Mouse (Mus musculus): ENCODE data around the gene Dynll2. TPM values are rescaled to one million over a fixed set of nuclear protein-coding genes. Genes with fewer than 3 reads are reported as not detected.

The Dynll2 gene
- total RNA-seq (2021): 100 to 1,000 TPM; 157 to 161 TPM
- long read RNA-seq, experiment 1, transcript Dynll2-201 (3 exons, 2,476 nt): major isoform, 40 of 110 reads
- long read RNA-seq, experiment 1, partial matches to known transcripts: 0 of 110 reads
- long read RNA-seq, experiment 1, other reads (novel, unspliced or antisense): 69 of 110 reads
- long read RNA-seq, experiment 2, transcript Dynll2-201 (3 exons, 2,476 nt): major isoform, 37 of 92 reads
- long read RNA-seq, experiment 2, partial matches to known transcripts: 0 of 92 reads
- long read RNA-seq, experiment 2, other reads (novel, unspliced or antisense): 55 of 92 reads

DNA sequence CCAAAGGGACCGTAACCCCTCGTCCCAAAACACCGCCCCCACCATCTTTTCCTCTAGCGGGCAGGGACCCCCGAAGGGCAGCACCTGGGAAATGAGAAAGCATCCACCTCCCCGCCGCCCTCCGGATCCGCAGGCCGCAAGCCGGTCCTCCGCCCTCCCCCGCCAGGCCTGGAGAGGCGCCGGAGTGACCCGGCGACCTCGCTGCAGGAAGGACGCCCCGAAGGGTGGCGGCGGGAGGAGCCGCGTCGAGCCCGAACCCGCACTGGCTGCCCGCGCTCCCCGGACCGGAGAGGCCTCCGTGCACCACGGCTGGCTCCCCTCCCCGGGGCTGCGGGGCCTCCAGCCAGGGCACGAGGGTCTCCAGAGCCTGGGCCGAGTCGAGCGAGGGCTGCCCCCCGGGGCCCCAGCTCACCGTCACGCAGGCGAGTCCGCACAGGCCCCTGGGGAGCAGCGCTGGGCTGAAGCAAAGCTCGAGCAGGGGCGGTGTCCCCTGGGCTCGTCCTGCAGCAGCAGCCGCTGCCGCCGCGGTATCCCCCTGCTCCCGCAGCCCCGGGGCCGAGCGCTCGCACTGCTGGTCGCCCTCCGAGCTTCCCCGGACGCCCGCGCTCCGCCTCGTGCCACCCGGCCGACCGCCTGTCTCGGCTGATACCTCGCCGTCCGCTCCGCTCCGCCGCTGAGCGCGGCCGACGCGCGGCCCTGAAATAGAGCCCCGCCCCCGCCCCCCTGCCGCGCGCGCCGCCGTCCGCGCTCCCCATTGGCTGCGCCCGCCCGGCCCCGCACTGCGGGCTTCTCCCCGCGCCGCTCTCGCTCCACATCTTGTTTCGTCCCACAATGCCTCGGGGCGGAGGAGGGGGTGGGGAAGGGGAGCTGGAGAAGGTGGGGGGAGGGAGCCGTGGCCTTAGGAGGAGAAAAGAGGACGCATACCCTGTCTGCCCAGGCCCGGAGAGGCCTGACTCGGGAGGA, at the start of gene Dynll2:
Gene Dynll2 (minus strand): TSS at position 703 of the 963 bp plus-strand sequence.
- intact Hi-C loops (cut with DNase I): loop anchor here (2.0 kb wide), 1 partner anchor 60 kb away; the partner anchor contains the start of gene Srsf1
- DNase-seq: peak; percentile 69 to 82

DNA sequence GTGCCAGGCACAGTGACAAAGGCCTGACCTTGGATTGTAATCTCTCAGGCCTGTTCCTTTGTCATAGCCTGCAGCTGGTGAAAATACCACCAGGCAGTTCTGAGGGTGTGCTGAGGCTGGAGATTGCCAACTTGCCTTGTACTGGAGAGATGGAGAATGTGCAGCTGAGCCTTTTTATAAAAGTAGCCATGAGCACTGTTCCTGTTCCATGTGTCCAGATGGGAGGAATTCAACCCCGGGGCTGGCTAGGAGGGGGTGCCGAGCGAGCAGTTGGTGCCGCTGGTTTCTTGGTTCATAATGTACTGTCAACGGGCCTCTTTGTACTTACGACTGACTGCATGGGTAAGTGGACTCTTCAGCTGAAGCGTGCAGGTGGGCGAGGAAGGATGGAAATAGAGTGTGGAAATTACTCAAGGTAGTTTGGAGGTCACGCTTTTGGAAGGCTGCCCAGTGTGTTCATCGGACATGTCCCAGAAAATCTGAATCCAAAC, 49.5 kb upstream of the Dynll2 start:
- no peak for DNase-seq
- intact Hi-C loops (cut with DNase I): no loop called here

DNA sequence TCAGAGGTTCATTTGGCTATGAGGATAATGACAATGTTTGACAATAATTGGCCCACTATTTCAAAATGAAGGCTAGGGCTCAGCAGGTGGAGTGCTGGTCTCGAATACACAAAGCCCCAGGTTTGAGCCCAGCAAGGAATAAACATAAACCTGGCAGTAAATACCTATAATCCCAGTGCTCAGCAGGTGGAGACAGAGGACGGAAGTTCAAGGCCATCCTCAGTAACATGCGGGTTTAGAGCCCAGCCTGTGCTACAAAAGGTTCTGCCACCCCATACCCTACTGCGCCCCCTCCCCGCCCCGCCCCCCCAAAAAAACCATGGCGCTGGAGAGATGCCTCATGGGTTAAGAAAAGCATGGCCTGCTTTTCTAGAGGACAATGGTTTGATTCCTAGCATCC, 48.6 kb upstream of the Dynll2 start:
- intact Hi-C loops (cut with DNase I): no loop called here
- no peak for DNase-seq

DNA sequence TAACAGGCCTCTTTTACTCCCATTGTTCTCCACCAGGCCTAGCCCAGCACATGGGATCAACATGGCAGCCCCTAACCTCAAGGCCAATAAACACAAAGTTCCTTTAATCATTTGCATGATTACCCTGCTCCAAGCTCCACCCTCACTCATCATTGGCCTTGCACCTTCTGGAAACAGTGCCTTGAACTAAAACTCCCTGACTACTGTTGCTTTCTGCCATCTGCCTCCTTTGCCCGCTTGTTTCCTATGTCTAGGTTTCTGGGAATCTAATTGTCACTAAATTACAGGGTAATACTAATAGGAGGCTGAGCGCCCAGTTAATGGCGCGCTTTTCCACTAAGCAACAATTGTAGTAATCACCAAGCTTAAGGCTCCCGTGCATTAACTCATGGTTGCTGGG, 44.4 kb upstream of the Dynll2 start:
- no peak for DNase-seq
- intact Hi-C loops (cut with DNase I): no loop called here

DNA sequence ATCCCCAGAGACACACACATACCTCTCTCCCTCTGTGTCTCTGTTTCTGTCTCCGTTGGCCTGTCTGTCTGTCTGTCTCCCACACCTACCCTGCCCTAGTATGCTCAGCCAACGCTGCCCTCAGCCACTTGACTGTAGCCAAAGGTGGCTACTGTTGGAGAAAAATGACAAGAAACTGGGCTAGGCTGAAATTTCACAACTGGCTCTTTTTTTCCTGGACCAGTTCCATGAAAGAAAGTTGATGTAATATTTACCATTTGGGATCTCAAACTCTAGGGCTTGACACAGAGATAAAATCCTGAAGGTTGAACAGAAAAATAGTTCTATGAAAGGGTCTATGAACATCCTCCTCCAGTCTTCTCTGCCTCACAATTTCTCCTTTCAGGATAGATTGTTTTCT, 43.5 kb upstream of the Dynll2 start:
- intact Hi-C loops (cut with DNase I): no loop called here
- DNase-seq: no peak

DNA sequence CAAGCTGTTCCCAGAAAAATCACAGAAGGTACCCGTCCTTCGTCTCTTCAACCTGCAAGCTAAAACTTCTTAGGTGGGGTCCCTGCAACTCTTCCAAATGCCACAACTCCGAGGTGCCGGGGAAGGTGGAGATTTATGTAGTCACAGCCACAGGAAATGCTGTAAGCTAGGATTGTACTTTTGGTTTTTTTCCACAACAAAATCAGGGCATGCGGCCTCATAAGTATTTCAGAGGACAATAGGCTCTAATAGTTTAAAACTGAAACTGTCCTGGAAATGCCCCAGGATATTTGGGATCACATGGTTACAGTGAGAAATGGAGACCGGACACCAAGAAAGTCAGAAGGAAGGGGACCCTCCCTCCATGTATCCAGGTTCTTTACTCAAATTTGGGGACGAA, 42.9 kb upstream of the Dynll2 start:
- intact Hi-C loops (cut with DNase I): no loop called here
- no peak for DNase-seq

DNA sequence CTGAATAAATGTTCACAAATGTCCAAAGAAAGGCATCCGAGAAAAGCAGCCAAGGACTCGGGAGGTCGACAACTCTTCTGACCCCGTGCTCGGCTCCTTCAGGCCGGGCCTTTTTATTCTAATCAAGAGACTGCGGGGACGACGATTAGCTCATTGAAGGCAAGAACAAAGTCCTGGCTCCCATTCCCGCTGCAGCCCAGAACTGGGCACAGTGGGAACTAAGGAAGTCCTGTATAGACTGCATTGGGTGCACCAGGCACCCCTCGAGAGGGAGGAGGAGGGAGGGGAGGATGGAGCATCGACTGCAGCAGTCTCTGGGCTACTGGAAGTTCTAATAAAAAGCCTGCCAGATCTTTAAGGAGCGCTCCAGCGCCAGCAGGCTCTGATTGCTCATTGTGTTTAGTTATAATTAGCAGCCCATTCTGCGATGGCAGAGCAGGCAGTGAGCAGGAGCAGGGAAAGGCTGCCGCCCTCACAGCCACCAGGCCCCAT, 40.9 kb upstream of the Dynll2 start:
- intact Hi-C loops (cut with DNase I): no loop called here

DNA sequence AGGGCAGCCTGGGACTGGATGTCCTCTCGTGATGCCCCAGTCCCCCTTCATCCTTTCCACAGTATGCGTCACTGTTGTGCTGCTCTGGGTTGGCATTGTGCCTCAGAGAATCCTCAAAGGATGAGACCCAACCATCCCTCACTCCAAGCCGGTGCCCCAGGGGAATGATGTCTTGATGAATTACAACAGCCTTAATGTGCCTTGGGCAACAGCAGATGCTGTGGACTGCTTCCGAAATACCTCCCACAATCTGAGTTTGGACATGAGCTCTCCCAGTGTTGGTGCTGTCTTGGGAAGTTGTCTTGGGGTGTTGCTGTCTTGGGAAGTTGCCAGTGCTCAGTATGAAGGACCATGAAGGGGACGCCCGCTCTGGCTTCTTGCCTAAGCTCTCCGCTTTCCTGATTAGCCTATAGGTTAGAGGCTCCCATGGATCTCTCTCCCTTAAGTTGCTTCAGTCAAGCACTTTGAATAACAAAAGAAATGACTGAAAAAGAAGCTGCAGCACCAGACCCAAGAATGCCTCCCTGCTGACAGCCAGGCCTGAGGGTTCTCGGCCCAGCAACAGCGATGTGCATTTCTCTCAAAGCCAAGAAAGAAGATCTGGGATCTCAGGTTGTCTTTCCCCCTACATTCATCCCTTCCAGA, 40.2 kb upstream of the Dynll2 start:
- intact Hi-C loops (cut with DNase I): no loop called here
- DNase-seq: no peak

More for the DNA sequence above, 40.9 kb upstream of the Dynll2 start:
- DNase-seq: no peak

DNA sequence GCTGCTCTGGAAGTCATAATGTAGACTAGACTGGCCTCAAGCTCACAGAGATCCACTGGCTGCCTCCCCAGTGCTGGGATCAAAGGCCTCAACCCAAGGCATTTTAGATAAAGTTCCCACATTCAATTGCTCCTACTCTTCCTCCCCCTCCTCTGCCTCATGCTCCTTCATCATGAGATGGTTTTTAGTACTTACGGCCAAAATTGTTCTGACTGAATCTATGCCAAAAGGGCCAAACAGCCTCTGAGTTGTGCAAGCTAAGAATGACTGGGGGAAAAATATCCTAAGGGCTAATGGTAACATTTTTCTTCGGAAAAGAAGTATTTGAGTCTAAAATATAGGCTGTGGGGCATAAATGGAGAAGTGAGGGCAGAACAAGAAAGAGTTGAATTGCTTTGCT, 36.6 kb upstream of the Dynll2 start:
- DNase-seq: no peak
- intact Hi-C loops (cut with DNase I): no loop called here

DNA sequence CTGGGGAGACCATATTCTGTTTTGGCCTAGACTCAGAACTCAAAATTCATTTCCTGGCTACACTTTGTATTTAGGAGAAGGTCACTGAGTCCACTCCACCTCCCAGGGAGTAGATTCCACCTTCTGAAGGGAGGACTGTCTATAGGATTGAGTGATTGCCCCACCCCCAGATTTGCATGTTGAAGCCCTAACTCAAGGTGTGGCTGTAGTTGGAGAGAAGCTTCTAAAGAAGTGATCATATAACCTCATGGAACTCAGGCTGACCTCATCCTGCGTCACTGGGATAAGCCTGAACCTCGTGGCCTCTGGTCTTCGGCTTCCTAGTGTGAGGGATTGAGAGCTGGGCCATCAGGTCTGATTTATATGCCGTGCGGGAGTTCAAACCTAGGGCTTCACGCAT, 28.5 kb upstream of the Dynll2 start:
- intact Hi-C loops (cut with DNase I): no loop called here
- DNase-seq: no peak

DNA sequence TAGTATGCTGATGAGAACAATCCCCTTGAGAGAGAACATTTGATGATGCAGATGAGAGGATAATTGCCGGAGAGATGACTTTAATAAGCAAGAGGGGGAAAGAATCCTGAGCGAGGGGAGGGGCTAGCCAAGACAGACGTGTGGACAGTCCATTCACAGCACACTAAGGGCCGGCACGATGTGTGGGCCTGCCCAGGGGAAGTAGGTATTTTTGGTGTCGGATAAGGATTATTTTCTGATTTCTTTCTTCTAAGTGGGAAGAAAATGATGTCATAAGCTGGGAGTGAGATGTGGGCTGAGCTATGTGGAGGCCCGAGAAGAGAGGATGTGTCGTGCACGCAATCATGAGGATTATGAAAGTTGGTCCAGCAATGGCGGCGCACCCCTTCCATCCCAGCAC, 27.8 kb upstream of the Dynll2 start:
- no peak for DNase-seq

DNA sequence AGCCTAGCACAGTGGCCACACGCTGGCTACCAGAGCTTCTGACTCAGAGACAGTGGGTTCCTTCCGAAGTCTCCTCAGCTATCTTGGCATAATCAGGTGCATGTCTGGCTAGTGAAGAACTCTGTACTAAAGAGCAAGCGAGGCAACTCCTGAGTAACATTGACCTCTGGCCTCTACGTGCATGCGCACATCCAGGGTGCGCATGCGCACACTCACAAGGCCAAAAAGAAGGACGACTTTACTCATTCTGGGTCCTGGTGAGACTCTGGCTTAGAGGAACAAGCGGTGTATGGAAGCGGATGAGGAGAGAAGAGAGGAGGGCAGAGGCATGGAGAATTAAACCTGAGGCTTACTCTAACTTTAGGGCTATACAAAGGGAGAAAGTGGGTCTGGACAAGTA, 26.3 kb upstream of the Dynll2 start:
- no peak for DNase-seq
- intact Hi-C loops (cut with DNase I): no loop called here

More for the DNA sequence above, 27.8 kb upstream of the Dynll2 start:
- intact Hi-C loops (cut with DNase I): no loop called here

DNA sequence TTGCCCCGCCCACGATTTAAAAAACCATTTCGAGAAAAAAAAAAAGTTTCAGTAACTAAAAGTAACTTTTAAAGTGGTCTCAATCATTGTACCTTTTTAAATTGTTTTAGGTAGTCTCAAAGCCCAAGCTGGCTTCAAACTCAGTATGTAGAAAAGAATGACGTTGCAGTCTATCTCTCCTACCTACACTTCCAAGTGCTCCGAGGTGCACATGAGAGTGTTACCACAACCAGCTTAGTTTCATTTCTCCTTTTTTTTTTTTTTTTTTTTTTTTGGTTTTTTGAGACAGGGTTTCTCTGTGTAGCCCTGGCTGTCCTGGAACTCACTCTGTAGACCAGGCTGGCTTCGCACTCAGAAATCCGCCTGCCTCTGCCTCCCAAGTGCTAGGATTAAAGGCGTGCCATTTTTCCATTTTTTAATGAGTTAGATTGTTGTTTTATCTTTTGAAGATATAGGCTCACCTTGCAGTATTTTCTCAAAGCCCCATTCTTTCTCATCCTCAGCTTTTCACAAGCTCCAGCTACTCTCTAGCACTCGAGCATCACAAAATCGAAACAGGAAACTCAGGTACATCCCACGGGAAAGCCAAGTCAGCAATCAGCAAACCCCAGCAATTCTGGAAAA, 25.4 kb upstream of the Dynll2 start:
- DNase-seq: no peak
- intact Hi-C loops (cut with DNase I): no loop called here

DNA sequence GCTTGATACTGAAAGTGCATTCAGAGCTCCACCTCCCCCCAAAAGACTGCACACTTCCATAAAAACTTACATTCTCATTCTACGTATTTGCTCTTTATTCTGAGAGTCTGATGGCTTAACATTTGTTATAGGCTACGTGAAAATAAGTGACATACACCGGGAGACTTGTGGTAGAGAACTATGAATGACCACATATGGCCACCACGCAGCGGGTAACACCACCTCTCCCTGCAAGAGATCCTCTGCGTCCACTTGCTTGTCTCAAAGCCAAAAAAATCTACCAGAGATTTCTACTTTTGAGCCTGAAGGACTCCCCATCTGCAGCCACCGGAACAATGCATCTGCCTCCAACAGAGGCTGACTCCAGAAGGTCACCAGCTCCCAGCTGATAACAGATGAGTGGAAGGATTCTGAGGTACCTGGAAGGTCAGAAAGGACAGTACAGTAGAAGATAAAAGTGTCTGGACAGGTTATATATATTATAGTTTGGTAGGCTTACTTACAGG, 24.6 kb upstream of the Dynll2 start:
- intact Hi-C loops (cut with DNase I): no loop called here
- DNase-seq: no peak

DNA sequence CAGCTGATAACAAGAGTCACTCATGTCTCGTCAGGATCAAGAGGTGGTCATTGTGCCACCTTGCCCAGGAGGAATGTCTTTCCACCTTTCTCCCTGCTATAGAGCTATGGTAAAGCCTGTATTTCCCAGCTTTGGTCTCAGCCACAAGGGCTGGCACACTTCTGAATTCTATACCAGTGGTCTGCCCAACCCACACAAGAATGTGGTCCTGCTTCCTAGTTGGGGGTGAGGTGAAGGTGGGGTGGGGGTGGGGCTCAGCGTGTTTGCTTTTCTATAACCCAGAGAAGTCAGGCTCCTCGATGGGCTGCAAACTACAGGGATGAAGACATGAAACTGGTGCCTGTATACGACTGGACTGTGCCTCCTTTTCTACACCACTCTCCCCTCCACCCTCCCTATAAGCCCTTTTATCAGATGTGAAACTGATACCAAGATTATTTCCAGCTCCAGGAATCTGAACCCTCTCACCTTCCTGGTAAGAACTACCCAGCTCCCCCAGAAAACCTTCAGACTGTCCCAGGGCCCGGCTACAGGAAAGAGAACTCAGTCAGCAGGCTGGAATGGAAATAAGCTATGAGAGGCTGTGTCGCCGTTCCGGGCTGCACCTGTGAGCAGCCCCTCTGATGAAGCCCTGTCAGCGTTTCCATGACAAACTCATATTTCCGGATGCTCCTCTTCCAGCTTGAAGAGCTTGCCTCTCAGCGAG, 24.0 kb upstream of the Dynll2 start:
- no peak for DNase-seq
- intact Hi-C loops (cut with DNase I): no loop called here

DNA sequence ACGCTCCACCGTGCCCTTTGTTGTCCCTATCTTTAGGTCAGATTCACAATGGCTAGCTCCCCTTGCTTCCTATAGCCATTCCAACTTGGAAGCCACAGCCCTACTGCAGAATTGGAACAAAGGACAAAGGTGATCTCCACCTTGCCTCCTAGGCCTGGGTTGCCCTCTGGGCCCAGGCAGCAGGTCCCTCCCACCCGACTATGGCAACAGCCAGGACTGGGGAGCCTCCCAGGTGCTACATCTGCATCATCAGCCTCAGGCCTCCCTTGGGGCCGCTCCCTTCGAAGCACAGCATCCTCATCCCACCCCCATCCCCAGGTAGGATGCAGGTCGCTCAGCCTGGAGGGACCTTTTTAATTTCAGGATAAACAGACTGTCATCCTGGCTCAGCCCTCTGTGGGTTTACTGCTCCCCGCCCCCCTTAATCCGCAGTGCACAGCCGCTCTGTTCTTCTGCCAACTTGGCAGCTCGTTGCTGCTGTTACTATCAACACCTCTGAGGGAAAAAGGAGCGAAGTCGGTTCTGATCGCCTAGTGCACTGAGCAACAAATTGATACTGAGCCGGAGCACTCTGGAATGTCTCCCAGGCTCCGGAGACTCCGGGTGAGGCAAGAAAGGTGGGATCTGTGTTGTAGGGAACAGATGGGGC, 22.3 kb upstream of the Dynll2 start:
- no peak for DNase-seq

DNA sequence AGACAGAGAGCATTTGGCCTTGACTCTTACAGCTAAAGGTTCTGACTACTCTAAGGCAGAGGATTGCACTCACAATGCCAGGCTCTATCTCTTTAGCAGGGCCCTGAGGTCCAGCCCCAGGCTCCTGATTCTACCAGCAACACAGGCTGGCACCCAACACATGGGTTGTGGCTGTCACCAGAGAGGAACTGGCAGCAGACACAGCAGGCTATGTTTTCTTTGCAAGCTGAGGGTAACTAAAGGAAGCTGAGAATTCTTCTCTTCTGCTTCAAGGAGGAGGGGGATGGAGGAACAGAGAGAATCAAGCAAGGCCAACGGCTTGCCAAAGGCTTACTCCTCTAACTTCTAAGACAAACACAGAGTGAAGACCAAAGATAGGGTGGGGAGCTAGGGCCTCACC, 21.3 kb upstream of the Dynll2 start:
- intact Hi-C loops (cut with DNase I): no loop called here

More for the DNA sequence above, 22.3 kb upstream of the Dynll2 start:
- intact Hi-C loops (cut with DNase I): no loop called here

DNA sequence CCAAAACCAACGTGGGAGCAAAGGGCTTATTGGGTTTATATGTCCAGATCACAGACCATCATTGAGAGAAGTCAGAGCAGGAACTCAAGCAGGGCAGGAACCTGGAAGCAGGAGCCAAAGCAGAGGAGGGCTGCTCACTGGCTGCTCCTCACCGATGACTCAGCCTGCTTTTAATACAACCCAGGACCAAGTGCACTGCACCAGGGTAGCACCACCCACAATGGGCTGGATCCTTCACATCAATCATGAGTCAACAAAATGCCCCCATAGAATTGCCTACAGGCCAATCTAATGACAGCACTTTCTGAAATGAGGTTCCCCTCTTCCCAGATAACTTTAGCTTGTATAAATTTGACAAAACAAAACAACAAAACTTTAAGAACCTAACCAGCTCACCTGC, 16.8 kb upstream of the Dynll2 start:
- intact Hi-C loops (cut with DNase I): no loop called here

More for the DNA sequence above, 21.3 kb upstream of the Dynll2 start:
- no peak for DNase-seq

DNA sequence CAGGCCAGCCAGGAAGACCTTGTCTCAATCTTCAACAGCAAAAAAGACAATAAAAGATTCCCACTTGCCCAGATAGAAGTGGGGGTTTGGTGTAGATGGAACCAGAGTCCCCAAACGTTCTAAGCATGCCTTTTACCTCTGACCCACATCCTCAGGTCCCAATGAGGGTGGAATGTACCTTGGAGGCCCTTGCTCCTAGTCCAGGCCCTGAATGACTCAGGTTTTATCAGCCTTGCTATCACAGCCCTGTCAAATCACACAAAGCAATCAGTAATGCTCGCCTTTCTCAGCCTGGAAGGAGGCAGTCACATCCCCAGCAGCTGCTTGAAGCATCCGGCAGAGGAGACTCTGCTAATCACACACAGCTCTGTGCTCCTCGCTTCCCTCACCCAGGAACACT, 15.4 kb upstream of the Dynll2 start:
- intact Hi-C loops (cut with DNase I): no loop called here
- DNase-seq: no peak

More for the DNA sequence above, 16.8 kb upstream of the Dynll2 start:
- no peak for DNase-seq
